ENCODE assay signal across 8 mouse cellular contexts in genomic region chrX:12133836-12134431, GRCm38 (mm10). TPM values are rescaled to one million over a fixed set of nuclear protein-coding genes. Genes with fewer than 3 reads are reported as not detected.
DNase-seq lines count a peak whose midpoint lies in the region; ATAC-seq and TF ChIP-seq lines count a peak whose summit lies in the region.

No protein-coding gene starts in this region.

- TF ChIP-seq CTCF in lung, embryonic 14.5 days (IDR thresholded peaks at IDR 0.05; ENCODE audit: low read depth) = no peak

- H3K4me3 ChIP-seq in lung, embryonic 14.5 days (ENCODE audit: low read depth, low read length) = peak overlapping the region; percentile 22; the same call in 1 of the 2 replicates
- peak overlapping the region; percentile 21 for H3K4me3 ChIP-seq in forebrain, embryonic 14.5 days (ENCODE audit: low read depth, low read length)
- H3K4me3 ChIP-seq in liver, embryonic 13.5 days (replicated peaks) = peak overlapping the region; percentile 37

- H3K4me1 ChIP-seq in lung, embryonic 14.5 days (ENCODE audit: insufficient read depth) = no peaks in the 10 kb centered on the region
- H3K4me1 ChIP-seq in forebrain, embryonic 14.5 days (ENCODE audit: control insufficient read depth, insufficient read depth, low read length) = peaks cover 3% of the 10 kb centered on the region; the same call in 1 of the 2 replicates
- peaks cover 19% of the 10 kb centered on the region for H3K4me1 ChIP-seq in liver, embryonic 13.5 days (replicated peaks)

- peak overlapping the region; percentile 23; the same call in 1 of the 2 replicates for H3K9ac ChIP-seq in lung, embryonic 14.5 days
- H3K9ac ChIP-seq in forebrain, embryonic 14.5 days (ENCODE audit: low read length) = peak overlapping the region; percentile 47; the same call in 1 of the 2 replicates
- 0 out of 2 replicates have a peak overlapping the region, but pooled peaks have one; percentile 17 for H3K9ac ChIP-seq in liver, embryonic 13.5 days

- no peak for DNase-seq in lung, embryonic 14.5 days
- DNase-seq in lung, postnatal 14 days = no peak
- no peak for DNase-seq in forebrain, embryonic 14.5 days (ENCODE audit: low spot score)
- DNase-seq in liver, embryonic 13.5 days = no peak
- DNase-seq in thymus, postnatal 0 days (ENCODE audit: low spot score) = peak; percentile 45
- no peak for DNase-seq in layer of hippocampus, adult 18-20 months (ENCODE audit: low spot score in 2 of 2)
- no peak for DNase-seq in left cerebral cortex, adult 11 months (ENCODE audit: low spot score)
- DNase-seq in right cerebral cortex, postnatal 10 days (ENCODE audit: low spot score in 2 of 2) = no peak

- ATAC-seq in lung, embryonic 14.5 days (ENCODE audit: insufficient read depth) = no peak
- no peak for ATAC-seq in forebrain, embryonic 14.5 days
- ATAC-seq in liver, embryonic 13.5 days (ENCODE audit: low read depth) = no peak

- peak overlapping the region; percentile 66; the same call in 1 of the 2 replicates for H3K27ac ChIP-seq in lung, embryonic 14.5 days (ENCODE audit: low read depth)
- H3K27ac ChIP-seq in forebrain, embryonic 14.5 days (ENCODE audit: low read depth, low read length) = no peak overlapping the region
- no peak overlapping the region for H3K27ac ChIP-seq in liver, embryonic 13.5 days

- H3K9me3 ChIP-seq in lung, embryonic 14.5 days (ENCODE audit: low read depth, low read length) = no peaks in the 10 kb centered on the region
- H3K9me3 ChIP-seq in forebrain, embryonic 14.5 days (replicated peaks; ENCODE audit: control insufficient read depth, low read length) = no peaks in the 10 kb centered on the region
- H3K9me3 ChIP-seq in liver, embryonic 13.5 days (replicated peaks) = no peaks in the 10 kb centered on the region

- H3K27me3 ChIP-seq in lung, embryonic 14.5 days (ENCODE audit: insufficient read depth, low read length) = peaks cover 63% of the 10 kb centered on the region
- H3K27me3 ChIP-seq in forebrain, embryonic 14.5 days (replicated peaks; ENCODE audit: control insufficient read depth, insufficient read depth, low read length) = peaks cover 27% of the 10 kb centered on the region
- H3K27me3 ChIP-seq in liver, embryonic 13.5 days = peaks cover 100% of the 10 kb centered on the region

- 6% methylated on average over 21 of the region's 21 CpGs for WGBS in lung, embryonic 14.5 days
- 7% methylated on average over 20 of the region's 21 CpGs for WGBS in forebrain, embryonic 14.5 days
- WGBS in liver, embryonic 13.5 days (ENCODE audit: insufficient replicate concordance) = 4% methylated on average over 16 of the region's 21 CpGs

- H3K4me2 ChIP-seq in lung, embryonic 14.5 days = peak overlapping the region; percentile 74
- H3K4me2 ChIP-seq in forebrain, embryonic 14.5 days (ENCODE audit: low read length) = peak overlapping the region; percentile 70
- peak overlapping the region; percentile 65 for H3K4me2 ChIP-seq in liver, embryonic 13.5 days

- no peaks in the 10 kb centered on the region for H3K36me3 ChIP-seq in lung, embryonic 14.5 days (ENCODE audit: insufficient read depth)
- no peaks in the 10 kb centered on the region for H3K36me3 ChIP-seq in forebrain, embryonic 14.5 days (ENCODE audit: control insufficient read depth, insufficient read depth, low read length)
- H3K36me3 ChIP-seq in liver, embryonic 13.5 days = no peaks in the 10 kb centered on the region

RNA-seq across cellular contexts. Expression of gene Bcor, which starts 26.2 kb away (rescaled TPM):
- polyA plus RNA-seq in lung, embryonic 14.5 days (2014; fragmentation: Nextera tagmentation; extraction: Ambion mirVana) = 27.8 and 28.9 TPM in 2 replicates
- 17.5 and 18.8 TPM in 2 replicates for polyA plus RNA-seq in forebrain, embryonic 14.5 days (2014; fragmentation: Nextera tagmentation; extraction: Ambion mirVana)
- 3.8 and 4.2 TPM in 2 replicates for polyA plus RNA-seq in liver, embryonic 13.5 days (2015; fragmentation: Nextera tagmentation; extraction: Ambion mirVana)
- 14.1 and 14.2 TPM in 2 replicates for polyA plus RNA-seq in thymus, postnatal 0 days (2015; fragmentation: Nextera tagmentation; extraction: Ambion mirVana)
- total RNA-seq in layer of hippocampus, adult 18-20 months (2021) = 10 to 100 TPM; 20.8 to 20.9 TPM
